Mouse (Mus musculus) C2C12 (cell line): ENCODE results near the gene Stum.

Source experiments
- CEBPB ChIP-seq: IDR thresholded peaks from one replicate; pipeline ENCODE4 v1.6.1; 2011; ENCODE audit warnings: low read depth, mild to moderate bottlenecking, control low read depth, moderate library complexity
- CTCF ChIP-seq: IDR thresholded peaks from one replicate; pipeline ENCODE4 v1.5.1; 2011; ENCODE audit not compliant: control insufficient read depth, insufficient read depth, insufficient read length
- MAX ChIP-seq: IDR thresholded peaks from one replicate; pipeline ENCODE4 v1.6.1; 2011; ENCODE audit warnings: mild to moderate bottlenecking, control low read depth
- MYOD1 ChIP-seq: IDR thresholded peaks from one replicate; pipeline ENCODE4 v1.6.1; 2011; ENCODE audit warnings: low read depth; ENCODE audit not compliant: control insufficient read depth, insufficient read length
- MYOG ChIP-seq: IDR thresholded peaks from one replicate; pipeline ENCODE4 v1.6.1; 2011; ENCODE audit not compliant: control insufficient read depth, insufficient read length; ENCODE audit errors: extremely low read depth
- USF1 ChIP-seq: IDR thresholded peaks from one replicate; pipeline ENCODE4 v1.6.1; 2011; ENCODE audit warnings: low read depth, mild to moderate bottlenecking, control low read depth, moderate library complexity

- TF ChIP-seq CTCF (no peak), MYOD1 (no peak), MAX (no peak), USF1 (no peak), MYOG (no peak), CEBPB (no peak)
These were observed 35.1 kb upstream of the Stum start for GRCm38 (mm10) chr1:180518412-180518811.
